Mouse (Mus musculus) G1E (cell line): ENCODE measurements at regions not wholly inside any gene's neighbourhood (a gene's known extent, or its start where the extent isn't known, plus 50 kb on each side); places are given as distances from the start of the nearest gene placed in this dataset.
"Not testable (repeated sequence)": the region's sequence is repeated elsewhere in the genome, so short reads cannot be mapped to it uniquely, and the experiment has no call there.

Experiments used
- ATAC-seq: 2 replicates; pipeline ENCODE4 v1.8.0; 2016; ENCODE audit warnings: mild to moderate bottlenecking; ENCODE audit not compliant: insufficient number of reproducible peaks, poor library complexity, low FRiP score, severe bottlenecking; ENCODE audit errors: extremely low read depth
- DNase-seq: peaks from one replicate; pipeline ENCODE4 v3.0.0; 2012; ENCODE audit warnings: low spot score
- H3K27me3 ChIP-seq: 2 replicates; pipeline ENCODE4 v1.6.1; 2012; ENCODE audit warnings: mild to moderate bottlenecking, low read length, inconsistent platforms; ENCODE audit not compliant: insufficient read depth
- H3K36me3 ChIP-seq: replicated peaks from 2 replicates; pipeline ENCODE3; 2012; ENCODE audit warnings: mild to moderate bottlenecking, inconsistent platforms
- H3K4me1 ChIP-seq: 2 replicates; pipeline ENCODE4 v1.6.1; 2012; ENCODE audit warnings: low read depth, low read length, inconsistent platforms, mixed read lengths; ENCODE audit not compliant: insufficient read depth
- H3K4me3 ChIP-seq: 2 replicates; pipeline ENCODE4 v1.5.1; 2012; ENCODE audit warnings: low read depth, mild to moderate bottlenecking, inconsistent platforms, low read length, moderate library complexity, mixed read lengths
- H3K9me3 ChIP-seq: replicated peaks from 2 replicates; pipeline ENCODE4 v1.6.1; 2012; ENCODE audit warnings: inconsistent platforms
- CTCF ChIP-seq: IDR thresholded peaks from 2 replicates; pipeline ENCODE4 v1.5.1; 2012; ENCODE audit warnings: low read depth, low read length, inconsistent platforms, mixed read lengths
- GATA1 ChIP-seq: IDR thresholded peaks from 2 replicates; pipeline ENCODE4 v1.6.1; 2012; ENCODE audit warnings: borderline replicate concordance, low read length, inconsistent platforms, mixed read lengths
- GATA2 ChIP-seq: IDR thresholded peaks from 2 replicates; pipeline ENCODE4 v1.6.1; 2012; ENCODE audit warnings: low read depth, low read length, inconsistent platforms, borderline replicate concordance
- POLR2AphosphoS5 ChIP-seq: IDR thresholded peaks from 2 replicates; pipeline ENCODE4 v1.6.1; 2012; ENCODE audit warnings: low read depth, low read length, inconsistent platforms; ENCODE audit not compliant: insufficient replicate concordance
- TAL1 ChIP-seq: conservative IDR thresholded peaks from 2 replicates; pipeline ENCODE4 v1.6.1; 2012; ENCODE audit warnings: low read depth, low read length, inconsistent platforms, mixed read lengths

- Histone ChIP-seq H3K36me3 (no peaks in the 10 kb centered on the region), H3K4me1 (no peaks in the 10 kb centered on the region), H3K4me3 (no peak overlapping the region), H3K9me3 (no peaks in the 10 kb centered on the region), H3K27me3 (no peaks in the 10 kb centered on the region)
- TF ChIP-seq TAL1: no peak
- TF ChIP-seq POLR2AphosphoS5: no peak
- no peak for TF ChIP-seq GATA1
- TF ChIP-seq GATA2: no peak
- TF ChIP-seq CTCF: no peak
- ATAC-seq (no peak), DNase-seq (no peak)
These were observed 204.6 kb upstream of the Ngly1 start for GRCm38 (mm10) chr14:16044466-16044865.

- H3K9me3 ChIP-seq, ATAC-seq: not testable (repeated sequence)
These were observed 176.5 kb upstream of the Ngly1 start for GRCm38 (mm10) chr14:16072534-16072933.

GRCm38 (mm10) chr14:16074089-16074488, 175.0 kb upstream of the Ngly1 start:
- H3K4me3 ChIP-seq: no peak overlapping the region
- ATAC-seq: no peak
- no peaks in the 10 kb centered on the region for H3K9me3 ChIP-seq
- no peaks in the 10 kb centered on the region for H3K36me3 ChIP-seq
- TF ChIP-seq POLR2AphosphoS5 (no peak), CTCF (no peak), GATA1 (no peak), GATA2 (no peak), TAL1 (no peak)
- DNase-seq: no peak
- H3K27me3 ChIP-seq: no peaks in the 10 kb centered on the region
- no peaks in the 10 kb centered on the region for H3K4me1 ChIP-seq

More at GRCm38 (mm10) chr14:16072534-16072933, 176.5 kb upstream of the Ngly1 start:
- not testable (repeated sequence) for H3K27me3 ChIP-seq, DNase-seq, H3K36me3 ChIP-seq, H3K4me1 ChIP-seq, H3K4me3 ChIP-seq

GRCm38 (mm10) chr14:16079096-16079495, 170.0 kb upstream of the Ngly1 start:
- no peaks in the 10 kb centered on the region for H3K4me1 ChIP-seq
- TF ChIP-seq CTCF (no peak), TAL1 (no peak), GATA1 (no peak), GATA2 (no peak), POLR2AphosphoS5 (no peak)
- DNase-seq (no peak), ATAC-seq (no peak)
- no peaks in the 10 kb centered on the region for H3K27me3 ChIP-seq
- no peaks in the 10 kb centered on the region for H3K9me3 ChIP-seq
- no peaks in the 10 kb centered on the region for H3K36me3 ChIP-seq
- no peak overlapping the region for H3K4me3 ChIP-seq

GRCm38 (mm10) chr14:16087231-16087630, 161.8 kb upstream of the Ngly1 start:
- H3K4me1 ChIP-seq, H3K36me3 ChIP-seq, ATAC-seq, DNase-seq, H3K27me3 ChIP-seq, H3K4me3 ChIP-seq, H3K9me3 ChIP-seq: not testable (repeated sequence)

- Histone ChIP-seq H3K9me3 (no peaks in the 10 kb centered on the region), H3K36me3 (no peaks in the 10 kb centered on the region), H3K27me3 (no peaks in the 10 kb centered on the region), H3K4me3 (no peak overlapping the region), H3K4me1 (no peaks in the 10 kb centered on the region)
- no peak for ATAC-seq
- no peak for TF ChIP-seq GATA2
- no peak for TF ChIP-seq POLR2AphosphoS5
- TF ChIP-seq CTCF: no peak
- no peak for TF ChIP-seq GATA1
- no peak for TF ChIP-seq TAL1
- no peak for DNase-seq
These were observed 156.5 kb upstream of the Ngly1 start for GRCm38 (mm10) chr14:16092391-16093132.

- no peaks in the 10 kb centered on the region for H3K27me3 ChIP-seq
- no peaks in the 10 kb centered on the region for H3K36me3 ChIP-seq
- DNase-seq (no peak), ATAC-seq (no peak)
- no peaks in the 10 kb centered on the region for H3K9me3 ChIP-seq
- H3K4me1 ChIP-seq: no peaks in the 10 kb centered on the region
- TF ChIP-seq GATA2 (no peak), CTCF (no peak), POLR2AphosphoS5 (no peak), GATA1 (no peak), TAL1 (no peak)
- no peak overlapping the region for H3K4me3 ChIP-seq
These were observed 156.0 kb upstream of the Ngly1 start for GRCm38 (mm10) chr14:16093133-16093505.
